Comparison of ENCODE assay signal across 17 mouse cellular contexts in genomic region chr1:61306296-61306695, GRCm38 (mm10).
"Had no signal": no experiment of that assay in that cellular context is flagged by ENCODE, and none has a peak within 500 bp of the region (broad histone marks: within the 10 kb centered on the region; RNA-seq: fewer than 3 reads in every experiment).

No protein-coding gene starts in this region.

- DNase-seq: kidney, postnatal 10 days; layer of hippocampus, postnatal 36 days; liver, postnatal 0 days; midbrain, embryonic 14.5 days; right cerebral cortex, postnatal 25 days; spleen, adult 18-20 months; thymus, postnatal 36 days had no signal

- H3K4me3 ChIP-seq: left cerebral cortex, adult 2 months; limb, embryonic 12.5 days; limb, embryonic 15.5 days; stomach, embryonic 15.5 days had no signal

- H3K9ac ChIP-seq: limb, embryonic 12.5 days; limb, embryonic 15.5 days; liver, embryonic 14.5 days; liver, postnatal 0 days; lung, embryonic 14.5 days; stomach, embryonic 15.5 days had no signal

- H3K9me3 ChIP-seq: limb, embryonic 12.5 days; limb, embryonic 15.5 days; stomach, embryonic 15.5 days had no signal

- H3K27me3 ChIP-seq: limb, embryonic 12.5 days; stomach, embryonic 15.5 days had no signal

- ATAC-seq: intestine, postnatal 0 days; liver, postnatal 0 days; lung, postnatal 0 days had no signal

- H3K4me1 ChIP-seq: stomach, embryonic 15.5 days had no signal

- H3K4me2 ChIP-seq: limb, embryonic 12.5 days; limb, embryonic 15.5 days; liver, embryonic 11.5 days; lung, embryonic 14.5 days; stomach, embryonic 15.5 days had no signal

- H3K36me3 ChIP-seq: limb, embryonic 12.5 days; limb, embryonic 15.5 days; stomach, embryonic 15.5 days had no signal

- H3K27ac ChIP-seq: left cerebral cortex, adult 2 months; limb, embryonic 12.5 days; limb, embryonic 15.5 days; liver, embryonic 14.5 days; macrophage; stomach, embryonic 15.5 days had no signal
